Mouse (Mus musculus) brain, embryonic 14.5 days (tissue): ENCODE results near the gene Kdm7a. TPM values are rescaled to one million over a fixed set of nuclear protein-coding genes. Genes with fewer than 3 reads are reported as not detected.
A peak's percentile ranks its signal among the peaks of the same experiment; 100 is the strongest.

Experiments used
- DNase-seq: peaks from one replicate; pipeline ENCODE4 v3.0.0-alpha.2; 2011; ENCODE audit warnings: low read depth
- CTCF ChIP-seq: fragments of 200-500 bp; IDR thresholded peaks from 2 replicates; pipeline ENCODE4 v1.5.1; 2012; ENCODE audit warnings: inconsistent platforms, mild to moderate bottlenecking, moderate library complexity, borderline replicate concordance; ENCODE audit not compliant: insufficient read depth, insufficient read length; ENCODE audit errors: extremely low read depth
- POLR2A ChIP-seq: fragments of 200-500 bp; IDR thresholded peaks from 2 replicates; pipeline ENCODE4 v1.6.1; 2012; ENCODE audit warnings: mild to moderate bottlenecking, inconsistent platforms, borderline replicate concordance; ENCODE audit not compliant: poor library complexity, insufficient read depth, insufficient read length, severe bottlenecking; ENCODE audit errors: extremely low read depth
- polyA plus RNA-seq: library from polyadenylated mRNA; depleted of rRNA; stranded (reverse); fragments of >200 nt; gene quantifications from 2 replicates; pipeline ENCODE4 v1.2.3, GENCODE M21; 2012; rRNA removed

Kdm7a gene
- 7.1 and 9.6 TPM in 2 replicates for polyA plus RNA-seq

- peak; percentile 96 for DNase-seq
- TF ChIP-seq CTCF (no peak), POLR2A (peak; percentile 77)
Measured at GRCm38 (mm10) chr6:39206581-39207461, at the start of gene Kdm7a. TSS of gene Kdm7a (minus strand) at chr6:39206789.

GRCm38 (mm10) chr6:39255271-39255670 is 48.7 kb upstream of the Kdm7a start:
- peak; percentile 82 for DNase-seq
- no peak for TF ChIP-seq POLR2A
- no peak for TF ChIP-seq CTCF

DNA sequence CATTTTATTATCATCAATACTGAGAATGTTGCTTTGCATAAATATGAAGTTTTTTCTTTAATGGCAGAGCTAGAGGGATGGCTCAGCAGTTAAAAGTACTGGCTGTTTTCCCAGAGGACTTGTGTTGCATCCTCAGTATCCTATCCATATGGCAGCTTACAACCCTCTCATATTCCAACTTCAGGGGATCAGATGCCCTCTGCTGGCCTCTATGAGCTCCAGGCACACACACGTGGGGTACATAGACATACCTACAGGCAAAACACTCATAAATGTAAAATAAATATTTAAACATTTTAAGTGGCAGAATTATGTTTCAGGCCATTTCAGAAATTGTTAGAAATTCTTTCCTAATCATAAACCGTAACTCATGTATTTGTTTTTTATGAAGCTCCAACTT is 43.5 kb upstream of the Kdm7a start:
- no peak for TF ChIP-seq POLR2A
- TF ChIP-seq CTCF = no peak
- DNase-seq = no peak

DNA sequence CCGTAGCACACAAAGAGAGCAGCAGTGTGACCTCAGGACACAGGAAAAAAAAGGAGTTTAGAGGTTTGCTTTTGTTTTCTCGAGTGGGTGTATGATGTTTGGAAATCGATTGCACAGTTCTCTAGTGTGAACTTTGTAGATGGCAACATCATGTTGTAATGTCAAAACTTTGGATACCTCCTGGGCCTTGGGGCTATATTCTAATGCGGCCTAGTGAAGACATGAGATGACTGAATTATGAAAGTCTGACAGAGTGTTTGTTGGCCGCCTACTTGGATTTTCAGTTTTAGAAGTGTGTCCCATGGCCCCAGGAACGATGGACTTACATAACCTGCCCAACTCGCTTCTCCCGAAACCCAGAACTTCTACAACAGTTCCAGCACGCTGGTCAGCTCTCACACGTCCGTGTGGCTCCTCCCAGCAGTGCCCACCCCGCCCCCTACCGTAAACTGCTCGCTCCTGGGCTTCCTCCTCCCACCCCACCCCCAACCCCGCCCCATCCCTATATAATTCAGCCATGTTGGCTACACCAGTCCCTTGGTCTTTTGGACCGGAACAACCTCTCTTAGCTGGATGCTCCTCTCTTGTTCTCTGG is 42.7 kb upstream of the Kdm7a start:
- TF ChIP-seq POLR2A = no peak
- TF ChIP-seq CTCF = no peak
- DNase-seq = no peak

DNA sequence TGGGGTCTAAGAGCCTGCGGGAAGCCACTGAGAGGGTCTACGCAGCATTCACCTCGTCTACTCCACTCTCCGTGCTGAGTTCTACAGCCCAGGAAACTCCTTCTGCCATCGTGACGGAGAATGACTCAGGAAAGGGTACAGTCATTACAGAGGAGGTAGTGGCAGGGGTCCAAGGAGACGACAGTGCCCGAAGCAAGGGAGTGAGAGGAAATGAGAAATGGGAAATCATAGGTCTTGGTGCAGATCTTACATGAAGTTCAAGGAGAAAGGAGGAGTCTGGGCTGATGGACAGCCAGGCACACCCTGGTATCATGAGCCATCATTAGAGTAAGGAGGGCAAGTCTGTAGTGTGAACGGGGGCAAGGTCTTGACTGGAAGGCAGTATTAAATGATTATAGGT is 37.5 kb upstream of the Kdm7a start:
- no peak for TF ChIP-seq CTCF
- no peak for TF ChIP-seq POLR2A
- no peak for DNase-seq

DNA sequence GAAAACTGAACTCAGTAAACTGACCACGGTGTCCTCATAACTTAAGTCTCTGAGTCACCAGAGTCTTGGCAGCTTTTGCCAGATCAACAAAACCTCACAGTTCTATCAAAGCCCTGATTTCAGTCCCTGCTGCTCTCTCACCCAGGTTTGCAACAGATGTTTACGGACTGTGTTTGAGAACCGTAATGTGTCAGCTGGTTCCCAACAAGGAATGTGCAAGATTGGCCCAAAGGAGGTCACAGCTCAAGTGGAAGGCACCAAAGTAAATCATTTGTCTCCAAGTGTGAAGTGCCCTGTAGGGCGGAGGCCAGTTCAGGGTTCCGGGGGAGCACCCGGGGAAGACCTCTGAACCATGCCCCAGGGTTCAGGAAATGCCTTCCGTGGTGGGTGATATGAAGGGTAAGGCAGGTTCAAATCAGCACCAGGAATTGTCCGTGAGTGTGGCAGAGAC is 36.9 kb upstream of the Kdm7a start:
- TF ChIP-seq POLR2A = no peak
- no peak for TF ChIP-seq CTCF
- peak; percentile 53 for DNase-seq

- DNase-seq = peak; percentile 96
- TF ChIP-seq CTCF (no peak), POLR2A (no peak)
Measured at GRCm38 (mm10) chr6:39242718-39243471, 36.3 kb upstream of the Kdm7a start.

- peak; percentile 31 for DNase-seq
- TF ChIP-seq POLR2A = no peak
- no peak for TF ChIP-seq CTCF
Measured at GRCm38 (mm10) chr6:39241421-39241891, 34.9 kb upstream of the Kdm7a start.

DNA sequence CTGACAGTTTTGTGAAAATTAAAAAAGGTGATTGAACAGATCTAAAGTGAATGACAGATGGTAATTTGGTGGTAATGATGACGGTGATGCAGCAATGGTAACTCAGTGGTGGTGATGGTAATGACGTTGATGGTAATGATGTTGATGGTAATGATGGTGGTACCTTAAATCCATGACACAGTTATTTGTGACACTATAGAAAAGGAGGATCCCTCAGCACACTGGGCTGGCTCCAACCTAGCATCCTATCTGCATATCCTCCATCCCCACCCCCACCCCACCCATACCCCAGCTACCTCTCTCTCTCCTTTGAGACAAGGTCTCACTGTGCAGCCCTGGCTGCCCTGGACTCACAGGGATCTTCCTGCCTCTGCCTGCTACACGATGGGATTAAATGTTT is 34.4 kb upstream of the Kdm7a start:
- DNase-seq = no peak

DNA sequence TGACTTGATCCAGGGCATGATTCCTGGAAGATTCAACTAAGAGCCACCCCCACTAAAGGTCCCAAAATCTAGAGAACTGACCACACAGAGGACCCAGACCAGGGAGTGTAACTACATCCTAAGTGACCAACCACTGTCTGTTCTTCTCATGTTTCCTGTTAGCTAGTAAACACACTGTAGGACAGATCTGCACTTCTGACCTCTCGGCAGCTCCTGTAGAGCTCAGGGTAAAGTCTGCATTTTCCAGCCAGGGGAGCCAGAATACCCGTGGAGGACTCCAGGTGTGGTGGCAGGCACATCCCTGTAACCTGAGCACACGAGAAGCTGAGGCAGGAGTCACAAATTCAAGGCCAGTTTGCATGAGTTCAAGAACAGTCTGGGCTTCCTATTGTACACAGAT is 31.3 kb upstream of the Kdm7a start:
- no peak for DNase-seq
- TF ChIP-seq CTCF (no peak), POLR2A (no peak)

More for the DNA sequence above, 34.4 kb upstream of the Kdm7a start:
- TF ChIP-seq POLR2A (no peak), CTCF (no peak)

- no peak for TF ChIP-seq POLR2A
Measured at GRCm38 (mm10) chr6:39232617-39233016, 26.0 kb upstream of the Kdm7a start.

GRCm38 (mm10) chr6:39230664-39231063 is 24.1 kb upstream of the Kdm7a start:
- TF ChIP-seq POLR2A = no peak
- no peak for TF ChIP-seq CTCF
- no peak for DNase-seq

More at GRCm38 (mm10) chr6:39232617-39233016, 26.0 kb upstream of the Kdm7a start:
- DNase-seq = no peak
